ENCODE assay signal across 8 mouse cellular contexts in the genomic region with DNA sequence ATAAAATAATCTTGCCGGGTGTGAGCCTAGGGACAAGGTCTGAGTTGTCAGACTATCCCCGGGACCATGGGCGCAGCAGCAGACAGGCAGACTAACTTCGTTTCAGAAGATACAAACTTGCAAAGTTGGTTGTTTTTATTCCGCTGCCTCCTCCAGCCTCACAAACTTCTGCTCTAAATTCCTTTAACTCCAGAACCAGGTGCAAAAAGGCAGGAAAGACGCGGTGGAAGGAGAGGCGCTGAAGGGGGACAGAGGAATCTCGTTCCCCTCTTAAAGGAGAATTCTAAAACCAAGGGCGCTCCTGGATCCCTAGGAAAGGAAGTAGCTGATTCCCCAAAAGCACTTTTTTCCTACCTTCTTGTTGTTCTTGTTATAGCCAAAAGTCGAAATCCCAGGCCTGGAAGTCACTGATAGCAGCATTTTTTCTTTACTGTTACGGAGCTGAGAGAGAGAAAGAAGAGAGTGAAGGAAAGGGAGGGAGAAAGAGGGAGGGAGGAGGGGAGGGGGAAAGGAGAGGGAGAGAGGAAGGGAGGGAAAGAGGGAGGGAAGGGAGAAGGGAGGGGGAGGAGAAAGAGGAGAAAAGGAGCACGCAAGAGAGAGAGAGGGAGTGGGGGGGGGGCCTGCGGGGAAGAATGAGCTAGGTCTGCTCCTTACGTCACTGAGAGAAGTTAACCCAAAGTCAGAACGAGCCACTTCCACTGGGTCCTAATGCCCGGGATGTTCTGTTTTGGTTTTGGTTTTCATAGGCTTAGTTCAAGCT. TPM values are rescaled to one million over a fixed set of nuclear protein-coding genes. Genes with fewer than 3 reads are reported as not detected.
DNase-seq lines count a peak whose midpoint lies in the region; ATAC-seq lines count a peak whose summit lies in the region.

No protein-coding gene starts in this region.

- peak; percentile 99 for ATAC-seq in granulocyte monocyte progenitor cell, adult 5-6 weeks (replicated peaks; ENCODE audit: poor library complexity, severe bottlenecking)
- ATAC-seq in intestine, embryonic 15.5 days: peak; percentile 91

- no peaks in the 10 kb centered on the region for H3K9me3 ChIP-seq in intestine, embryonic 15.5 days

- H3K4me2 ChIP-seq in intestine, embryonic 15.5 days (replicated peaks): peak overlapping the region; percentile 59

- peaks cover 10% of the 10 kb centered on the region for H3K4me1 ChIP-seq in intestine, embryonic 15.5 days (replicated peaks)

- intact Hi-C loops in left cerebral cortex, postnatal 4 days (cut with DNase I): no loop called here

- DNase-seq in urinary bladder, adult 18-20 months (ENCODE audit: low spot score in 2 of 2): peak; percentile 34 to 54
- DNase-seq in urinary bladder, adult 2 months (ENCODE audit: low spot score): no peak
- peak; percentile 91 for DNase-seq in embryo, embryonic 11 days
- peak; percentile 73 for DNase-seq in left cerebral cortex, postnatal 4 days
- DNase-seq in mesoderm, embryonic 11.5 days (ENCODE audit: low read depth, low spot score): peak; percentile 88
- peak; percentile 51 for DNase-seq in right cerebral cortex, postnatal 4 days

- peak overlapping the region; percentile 56 for H3K4me3 ChIP-seq in intestine, embryonic 15.5 days (replicated peaks)

- 1% methylated on average over 17 of the region's 17 CpGs for WGBS in intestine, embryonic 15.5 days

- H3K27ac ChIP-seq in intestine, embryonic 15.5 days: peak overlapping the region; percentile 82

- H3K27me3 ChIP-seq in intestine, embryonic 15.5 days (replicated peaks): no peaks in the 10 kb centered on the region

- no peaks in the 10 kb centered on the region for H3K36me3 ChIP-seq in intestine, embryonic 15.5 days

- H3K9ac ChIP-seq in intestine, embryonic 15.5 days: peak overlapping the region; percentile 61

RNA-seq across cellular contexts. Expression of gene Rbms2, which starts 3.9 kb away (rescaled TPM):
- 88.2 and 97.5 TPM in 2 replicates for polyA plus RNA-seq in urinary bladder, adult 2 months (2012; rRNA removed)
- 14.3 and 20.5 TPM in 2 replicates for total RNA-seq in granulocyte monocyte progenitor cell, adult 5-6 weeks (2014; fragmentation: Nextera tagmentation)
- total RNA-seq in granulocyte monocyte progenitor cell, adult 5-6 weeks (2017): 1.8 and 2.1 TPM in 2 replicates
- polyA plus RNA-seq in intestine, embryonic 15.5 days (2015; fragmentation: Nextera tagmentation; extraction: Ambion mirVana): 24.8 and 27.0 TPM in 2 replicates
- 10 to 100 TPM; 12.7 to 13.0 TPM for total RNA-seq in left cerebral cortex, postnatal 4 days (2021)

RNA-seq across cellular contexts. Expression of gene Gls2, which starts 18.1 kb away (rescaled TPM):
- polyA plus RNA-seq in urinary bladder, adult 2 months (2012; rRNA removed): 1.5 TPM in 2 replicates
- total RNA-seq in granulocyte monocyte progenitor cell, adult 5-6 weeks (2014; fragmentation: Nextera tagmentation): not detected in 2 replicates
- not detected in 2 replicates for total RNA-seq in granulocyte monocyte progenitor cell, adult 5-6 weeks (2017)
- polyA plus RNA-seq in intestine, embryonic 15.5 days (2015; fragmentation: Nextera tagmentation; extraction: Ambion mirVana): 1.8 and 3.3 TPM in 2 replicates
- 1 to 10 TPM; 5.9 to 7.9 TPM for total RNA-seq in left cerebral cortex, postnatal 4 days (2021)

RNA-seq across cellular contexts. Expression of gene Spryd4, which starts 35.4 kb away (rescaled TPM):
- 12.1 and 14.4 TPM in 2 replicates for polyA plus RNA-seq in urinary bladder, adult 2 months (2012; rRNA removed)
- 15.1 and 16.3 TPM in 2 replicates for total RNA-seq in granulocyte monocyte progenitor cell, adult 5-6 weeks (2014; fragmentation: Nextera tagmentation)
- total RNA-seq in granulocyte monocyte progenitor cell, adult 5-6 weeks (2017): 9.7 and 19.2 TPM in 2 replicates
- polyA plus RNA-seq in intestine, embryonic 15.5 days (2015; fragmentation: Nextera tagmentation; extraction: Ambion mirVana): 34.8 and 35.9 TPM in 2 replicates
- 10 to 100 TPM; 14.5 to 16.3 TPM for total RNA-seq in left cerebral cortex, postnatal 4 days (2021)

RNA-seq across cellular contexts. Expression of gene Mip, which starts 49.5 kb away (rescaled TPM):
- not detected in 2 replicates for polyA plus RNA-seq in urinary bladder, adult 2 months (2012; rRNA removed)
- 0.75 TPM in 1 of 2 replicates, not detected in the other for total RNA-seq in granulocyte monocyte progenitor cell, adult 5-6 weeks (2014; fragmentation: Nextera tagmentation)
- not detected in 2 replicates for total RNA-seq in granulocyte monocyte progenitor cell, adult 5-6 weeks (2017)
- 0.19 TPM in 1 of 2 replicates, not detected in the other for polyA plus RNA-seq in intestine, embryonic 15.5 days (2015; fragmentation: Nextera tagmentation; extraction: Ambion mirVana)
- total RNA-seq in left cerebral cortex, postnatal 4 days (2021): not detected

RNA-seq across cellular contexts. Expression of gene Timeless, which starts 55.7 kb away (rescaled TPM):
- 6.4 and 6.7 TPM in 2 replicates for polyA plus RNA-seq in urinary bladder, adult 2 months (2012; rRNA removed)
- total RNA-seq in granulocyte monocyte progenitor cell, adult 5-6 weeks (2014; fragmentation: Nextera tagmentation): 55.4 and 70.5 TPM in 2 replicates
- total RNA-seq in granulocyte monocyte progenitor cell, adult 5-6 weeks (2017): 64.0 and 71.4 TPM in 2 replicates
- 40.8 and 41.3 TPM in 2 replicates for polyA plus RNA-seq in intestine, embryonic 15.5 days (2015; fragmentation: Nextera tagmentation; extraction: Ambion mirVana)
- 10 to 100 TPM; 11.1 to 14.7 TPM for total RNA-seq in left cerebral cortex, postnatal 4 days (2021)

Comparison
In these comparisons a context has a peak if more than half of its experiments do, and no peak if none do; other contexts are left out.
1. RNA of gene Gls2, which starts 18.1 kb away (total RNA-seq): 5.9 to 7.9 TPM in left cerebral cortex, postnatal 4 days; not detected in granulocyte monocyte progenitor cell, adult 5-6 weeks; every median in the first group is over 4 times any median in the second.